Comparison of ENCODE assay signal across 8 mouse cellular contexts in the genomic region with DNA sequence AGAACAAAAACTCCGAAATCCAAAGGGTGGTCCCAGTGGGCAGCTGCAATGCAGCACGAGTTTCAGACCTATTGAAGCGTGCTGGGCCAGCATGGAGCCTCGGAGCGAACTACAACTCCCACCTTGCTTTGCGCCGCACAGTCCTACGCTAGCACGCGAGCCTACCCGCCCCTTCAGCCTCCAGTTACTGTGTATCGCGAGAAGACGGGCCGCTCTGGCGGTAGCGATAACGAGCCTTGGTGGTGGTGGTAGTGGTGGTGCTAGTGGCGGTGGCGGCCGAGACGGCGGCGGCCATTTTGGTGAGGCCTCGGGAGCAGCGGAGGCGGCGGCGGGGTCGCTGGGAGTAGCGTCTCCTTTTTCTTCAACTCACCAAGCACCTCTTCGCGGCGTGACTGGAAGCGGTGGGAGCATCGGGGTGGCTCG. TPM values are rescaled to one million over a fixed set of nuclear protein-coding genes. Genes with fewer than 3 reads are reported as not detected.
DNase-seq lines count a peak whose midpoint lies in the region; ATAC-seq and TF ChIP-seq lines count a peak whose summit lies in the region.

TSS of gene Srcap (plus strand) at position 176 of the 423 bp plus-strand sequence.

- peak; percentile 77 for DNase-seq in G1E (ENCODE audit: low spot score)
- peak; percentile 98 for DNase-seq in cerebellum, adult 11-12 months
- DNase-seq in heart, postnatal 36 days = peak; percentile 92 to 94
- DNase-seq in layer of hippocampus, adult 8-10 months (ENCODE audit: low spot score in 2 of 2) = peak; percentile 96
- peak; percentile 89 for DNase-seq in ovary, postnatal 14 days (ENCODE audit: low spot score)
- DNase-seq in thymus, postnatal 14 days = peak; percentile 97

- H3K27me3 ChIP-seq in G1E (ENCODE audit: insufficient read depth, low read length) = no peaks in the 10 kb centered on the region
- no peaks in the 10 kb centered on the region for H3K27me3 ChIP-seq in forebrain, embryonic 16.5 days (replicated peaks; ENCODE audit: control insufficient read depth, insufficient read depth, low read length)
- no peaks in the 10 kb centered on the region for H3K27me3 ChIP-seq in lung, embryonic 15.5 days

- peak within 1 kb of the TSS; percentile 64 for H3K4me2 ChIP-seq in forebrain, embryonic 16.5 days (ENCODE audit: low read length)
- peak within 1 kb of the TSS; percentile 70 for H3K4me2 ChIP-seq in lung, embryonic 15.5 days

- ATAC-seq in G1E (ENCODE audit: extremely low read depth, insufficient number of reproducible peaks, low FRiP score, poor library complexity, severe bottlenecking) = peak; percentile 97
- ATAC-seq in forebrain, embryonic 16.5 days = peak; percentile 99
- peak; percentile 97 for ATAC-seq in lung, embryonic 15.5 days (ENCODE audit: borderline replicate concordance, extremely low read depth, low FRiP score, low TSS enrichment)

- no peaks in the 10 kb centered on the region for H3K9me3 ChIP-seq in G1E (replicated peaks)
- H3K9me3 ChIP-seq in forebrain, embryonic 16.5 days (ENCODE audit: control insufficient read depth, low read length) = no peaks in the 10 kb centered on the region
- H3K9me3 ChIP-seq in lung, embryonic 15.5 days = no peaks in the 10 kb centered on the region

- peak within 1 kb of the TSS; percentile 87 for H3K4me3 ChIP-seq in G1E (ENCODE audit: low read depth, low read length)
- H3K4me3 ChIP-seq in forebrain, embryonic 16.5 days (replicated peaks; ENCODE audit: low read length) = peak within 1 kb of the TSS; percentile 78
- H3K4me3 ChIP-seq in lung, embryonic 15.5 days = peak within 1 kb of the TSS; percentile 75

- peak within 1 kb of the TSS; percentile 80 for H3K9ac ChIP-seq in forebrain, embryonic 16.5 days (replicated peaks; ENCODE audit: low read depth, low read length)
- H3K9ac ChIP-seq in lung, embryonic 15.5 days = peak within 1 kb of the TSS; percentile 95

- intact Hi-C loops in heart, postnatal 36 days (cut with DNase I) = loop anchor here (2.0 to 5.0 kb wide), 2 partner anchors 29 to 255 kb away; no protein-coding TSS in a partner anchor

- H3K36me3 ChIP-seq in G1E (replicated peaks) = peaks cover 28% of the 10 kb centered on the region
- peaks cover 7% of the 10 kb centered on the region for H3K36me3 ChIP-seq in forebrain, embryonic 16.5 days (ENCODE audit: control insufficient read depth, insufficient read depth)
- H3K36me3 ChIP-seq in lung, embryonic 15.5 days = peaks cover 16% of the 10 kb centered on the region

- WGBS in forebrain, embryonic 16.5 days = under 1% methylated on average over 36 of the region's 37 CpGs
- WGBS in lung, embryonic 15.5 days = 0% methylated on average over 37 of the region's 37 CpGs

- peak within 1 kb of the TSS; percentile 98 for H3K27ac ChIP-seq in forebrain, embryonic 16.5 days (ENCODE audit: low read length)
- H3K27ac ChIP-seq in lung, embryonic 15.5 days = peak within 1 kb of the TSS; percentile 99

- peaks cover 41% of the 10 kb centered on the region for H3K4me1 ChIP-seq in G1E (ENCODE audit: insufficient read depth, low read depth, low read length)
- peaks cover 18% of the 10 kb centered on the region for H3K4me1 ChIP-seq in forebrain, embryonic 16.5 days (replicated peaks; ENCODE audit: control insufficient read depth, insufficient read depth, low read length)
- H3K4me1 ChIP-seq in lung, embryonic 15.5 days = peaks cover 16% of the 10 kb centered on the region

- no peak for TF ChIP-seq CTCF in G1E (IDR thresholded peaks at IDR 0.05; ENCODE audit: low read depth, low read length)

RNA-seq across cellular contexts. Expression of gene Srcap, which starts in this region (rescaled TPM):
- total RNA-seq in G1E (2014; fragmentation: Nextera tagmentation) = 79.0 and 107 TPM in 2 replicates
- 14.4 and 14.8 TPM in 2 replicates for total RNA-seq in G1E (2017)
- polyA plus RNA-seq in G1E (2012) = 35.7 and 48.5 TPM in 2 replicates
- polyA plus RNA-seq in forebrain, embryonic 16.5 days (2015; fragmentation: Nextera tagmentation; extraction: Ambion mirVana) = 46.3 and 51.5 TPM in 2 replicates
- 10 to 100 TPM; 52.1 to 58.8 TPM for total RNA-seq in heart, postnatal 36 days (2021)
- total RNA-seq in layer of hippocampus, adult 8-10 months (2022) = 100 to 1,000 TPM; 118 to 139 (median 120) TPM
- polyA plus RNA-seq in lung, embryonic 15.5 days (2015; fragmentation: Nextera tagmentation; extraction: Ambion mirVana) = 51.2 and 63.7 TPM in 2 replicates

Comparison
In these comparisons a context has a peak if more than half of its experiments do, and no peak if none do; other contexts are left out.
1. Peak in every context shown above with its lines: DNase-seq, ATAC-seq, H3K4me3 ChIP-seq and H3K27ac ChIP-seq.